Mouse (Mus musculus): ENCODE data around the gene Rdh5.
A peak's percentile ranks its signal among the peaks of the same experiment; 100 is the strongest.

Rdh5 gene

DNA sequence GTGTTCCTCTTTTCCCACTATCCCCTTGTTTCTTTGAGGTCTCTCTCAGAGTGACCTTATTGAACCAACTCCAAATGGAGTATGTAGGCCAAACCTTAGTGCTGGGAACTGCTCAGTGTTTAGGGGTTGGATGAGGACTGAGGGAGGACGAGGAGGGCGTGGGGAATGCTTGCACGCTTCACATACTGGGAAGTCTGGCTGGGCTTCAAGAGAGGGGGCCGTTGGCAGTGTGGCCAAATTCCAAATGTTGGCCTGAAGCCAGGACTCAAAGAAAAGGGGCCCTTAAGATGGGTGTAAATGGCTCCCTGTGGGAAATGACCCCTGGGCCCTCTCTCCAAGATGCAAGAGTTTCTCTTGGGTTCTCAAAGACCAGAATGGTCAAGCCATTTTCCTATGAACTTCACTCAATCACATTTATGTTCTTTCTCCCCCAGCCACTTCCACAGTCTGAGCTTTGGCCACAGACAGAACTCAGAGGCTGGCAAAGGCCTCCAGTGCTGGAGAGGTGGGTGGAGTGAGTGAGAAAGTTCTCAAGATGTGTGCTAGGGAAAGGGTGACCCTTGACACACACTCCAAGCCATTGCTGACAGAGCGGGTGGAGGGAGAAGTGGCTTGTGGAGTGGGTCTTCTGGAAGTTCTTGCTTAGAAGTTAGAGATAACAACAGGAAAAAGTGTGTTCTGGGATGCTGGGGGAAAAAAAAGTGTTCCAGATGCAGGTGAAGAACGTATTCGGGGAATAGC lies 7.1 kb upstream of the Rdh5 start:
- DNase-seq = no peak

DNA sequence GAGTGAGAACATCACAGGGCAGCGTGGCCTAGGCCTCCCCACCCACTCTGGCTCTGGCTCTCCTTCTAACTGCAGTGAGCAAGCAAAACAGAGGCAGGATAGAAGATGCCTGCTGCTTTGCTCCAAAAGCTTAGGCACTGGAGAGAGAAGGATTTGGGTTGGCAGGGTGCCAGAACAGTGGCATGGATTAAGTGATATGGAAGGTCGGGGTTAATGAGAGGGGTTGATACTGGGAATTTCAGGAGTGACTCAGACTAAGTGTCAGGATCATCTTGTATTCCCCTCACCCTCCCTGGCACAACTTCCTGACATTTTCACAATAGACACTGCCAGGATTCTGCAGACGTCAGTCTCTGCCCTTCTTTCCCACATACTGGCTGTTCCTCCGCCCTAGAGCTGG lies 5.7 kb upstream of the Rdh5 start:
- DNase-seq = no peak

GRCm38 (mm10) chr10:128923935-128924334 lies 1.2 kb upstream of the Rdh5 start, which contains the start of gene Bloc1s1:
Gene Bloc1s1, minus strand, starts transcription at chr10:128924035.
- no peak for DNase-seq

DNA sequence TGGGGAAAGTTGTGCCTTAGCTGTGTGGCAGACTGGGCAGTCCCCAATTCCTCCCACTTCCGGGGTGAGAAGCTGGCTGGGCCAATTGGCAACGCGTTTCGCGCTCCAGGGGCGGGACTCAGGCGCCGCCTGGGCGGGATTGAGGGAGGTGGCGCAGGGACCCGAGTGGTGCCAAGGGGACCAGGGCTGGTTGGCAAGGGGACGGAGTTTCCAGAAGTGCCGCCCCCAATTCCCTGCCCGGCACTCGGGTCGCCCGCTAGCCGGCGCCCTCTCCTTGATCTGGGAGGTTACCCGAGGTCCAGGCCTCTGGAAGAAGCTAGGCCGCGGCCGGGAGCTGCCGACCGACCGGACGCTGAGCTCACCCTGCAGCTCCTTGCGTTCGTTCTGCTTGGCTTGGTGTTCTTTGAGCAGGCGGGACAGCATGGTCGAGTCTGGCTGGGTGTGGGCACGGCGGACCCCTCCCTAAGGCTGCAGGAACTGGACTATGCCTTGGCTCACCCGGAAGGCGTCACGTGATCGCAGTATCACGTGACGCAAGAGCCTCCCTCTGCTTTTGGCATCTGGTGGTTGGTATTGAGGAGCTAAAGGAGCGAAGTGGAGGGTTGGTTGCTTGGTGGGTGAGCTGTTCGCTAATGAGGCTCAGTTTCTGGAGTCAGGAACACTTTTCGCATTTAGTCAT lies 464 bp upstream of the Rdh5 start:
- peak; percentile 96 for DNase-seq

DNA sequence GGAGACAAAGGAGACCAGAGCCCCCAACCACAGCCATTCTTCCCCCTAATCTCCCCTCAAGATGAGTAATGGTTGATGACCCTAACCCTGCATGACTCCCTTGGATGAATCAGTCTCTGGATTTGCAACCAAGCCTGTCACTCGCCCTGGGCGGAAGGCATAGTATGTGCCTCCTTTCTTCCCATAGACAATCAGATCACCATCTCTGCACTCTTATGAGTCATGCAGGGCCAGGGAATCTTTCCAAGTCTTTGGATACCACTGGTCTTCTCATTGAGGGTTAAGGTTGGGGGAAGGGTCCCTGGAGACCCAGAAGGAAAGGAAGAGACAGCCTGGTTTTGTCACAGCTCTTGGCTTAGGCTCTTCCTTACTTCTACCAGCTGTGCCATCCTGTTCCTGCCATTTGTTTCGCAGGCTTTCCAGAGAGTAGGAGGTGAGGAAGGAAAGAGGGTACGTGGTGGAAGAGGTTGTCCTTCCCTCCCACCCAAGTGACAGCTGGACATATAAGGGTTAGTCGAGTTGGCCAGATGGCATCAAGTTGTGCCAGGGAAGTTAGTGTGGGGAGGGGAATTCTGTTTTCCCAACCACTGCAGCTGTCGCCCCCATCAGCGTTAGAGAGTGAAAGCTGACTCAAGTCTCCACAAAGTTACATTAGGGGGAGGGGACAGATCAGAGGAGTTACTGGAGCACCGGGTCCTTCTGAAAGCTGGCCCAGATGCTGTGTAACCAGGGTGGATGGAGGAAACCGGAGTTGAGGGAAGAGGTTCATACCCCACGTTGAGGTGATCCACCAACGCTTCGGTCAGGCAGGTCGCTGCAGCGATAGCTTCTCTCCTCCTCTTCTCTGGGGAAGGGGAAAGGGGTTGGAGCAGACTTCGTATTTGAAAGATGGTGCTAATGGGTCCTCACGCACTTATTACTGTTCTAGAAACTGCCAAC lies 536 bp downstream of the Rdh5 start:
- DNase-seq = no peak

GRCm38 (mm10) chr10:128921251-128921650 lies 1.4 kb downstream of the Rdh5 start:
- DNase-seq = no peak

- peak; percentile 60 for DNase-seq
Observed at GRCm38 (mm10) chr10:128920736-128921161, 1.9 kb downstream of the Rdh5 start.

GRCm38 (mm10) chr10:128919966-128920365 lies 2.7 kb downstream of the Rdh5 start:
- DNase-seq = no peak

DNA sequence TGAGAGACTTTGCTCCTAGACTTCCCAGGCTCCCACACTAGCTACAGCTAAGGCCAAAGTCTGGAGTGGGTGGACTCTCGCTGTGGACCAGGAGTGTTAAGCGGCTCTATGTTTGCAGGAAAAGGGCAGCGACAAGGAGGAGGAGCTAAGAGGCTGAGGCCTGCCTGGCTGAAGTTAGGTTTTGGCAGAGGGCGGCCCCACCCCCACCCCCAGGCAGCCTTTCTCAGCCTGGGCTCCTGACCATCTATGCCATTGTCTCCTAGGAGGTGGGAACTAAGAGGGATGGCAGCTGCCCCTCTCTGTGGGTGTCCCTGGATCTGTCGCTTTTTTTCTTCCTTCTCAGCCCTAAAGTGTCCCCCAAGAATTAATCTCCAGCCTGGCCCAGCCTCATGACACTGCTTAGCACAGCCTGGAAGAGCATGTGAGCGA lies 3.5 kb downstream of the Rdh5 start:
- DNase-seq = peak; percentile 79

- DNase-seq = peak; percentile 56
Observed at GRCm38 (mm10) chr10:128918246-128918645, 4.4 kb downstream of the Rdh5 start.

DNA sequence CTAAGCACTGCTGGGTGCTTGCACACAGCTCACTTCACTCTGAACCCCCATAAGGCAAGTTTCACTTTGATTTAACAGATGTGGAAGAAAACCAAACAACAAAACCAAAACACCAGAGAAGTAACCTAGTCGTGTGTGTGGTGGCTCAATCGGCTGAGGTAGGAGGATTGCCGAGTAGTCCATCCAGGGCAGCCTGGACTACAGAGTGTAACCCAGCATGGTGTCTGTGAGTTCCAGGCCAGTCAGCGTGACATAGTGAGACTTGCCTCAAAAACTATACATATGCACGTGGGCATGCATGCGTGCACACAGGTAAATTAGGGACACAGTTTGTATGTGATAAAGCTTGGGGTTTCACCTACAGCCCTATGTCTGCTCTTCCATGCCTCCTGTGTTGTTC lies 5.3 kb downstream of the Rdh5 start:
- DNase-seq = no peak

- DNase-seq = no peak
Observed at GRCm38 (mm10) chr10:128916665-128917064, 6.0 kb downstream of the Rdh5 start.

- DNase-seq = no peak
Observed at GRCm38 (mm10) chr10:128915550-128915949, 7.1 kb downstream of the Rdh5 start.

DNA sequence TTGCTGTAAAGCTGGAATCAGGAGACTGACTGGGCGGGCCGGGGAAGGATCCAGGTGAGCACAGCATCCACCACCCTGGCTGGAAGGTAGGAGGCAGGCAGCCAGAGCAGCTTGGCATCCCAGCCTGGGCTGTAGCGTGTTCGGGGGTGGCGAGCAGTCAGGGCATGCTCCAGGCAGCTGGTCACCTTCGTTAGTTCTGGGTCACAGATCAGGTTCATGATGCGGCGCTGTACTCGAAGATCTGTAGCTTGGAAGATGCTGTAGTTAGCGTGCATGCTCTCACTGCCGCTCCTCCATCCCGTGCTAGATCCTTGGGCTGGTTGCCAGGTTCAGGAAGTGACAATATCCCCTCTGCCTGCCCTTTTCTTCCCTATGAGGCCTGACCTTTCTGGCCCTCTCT lies 9.0 kb downstream of the Rdh5 start:
- peak; percentile 48 for DNase-seq

- DNase-seq = peak; percentile 95
Observed at GRCm38 (mm10) chr10:128913219-128913618, 9.5 kb downstream of the Rdh5 start.

DNA sequence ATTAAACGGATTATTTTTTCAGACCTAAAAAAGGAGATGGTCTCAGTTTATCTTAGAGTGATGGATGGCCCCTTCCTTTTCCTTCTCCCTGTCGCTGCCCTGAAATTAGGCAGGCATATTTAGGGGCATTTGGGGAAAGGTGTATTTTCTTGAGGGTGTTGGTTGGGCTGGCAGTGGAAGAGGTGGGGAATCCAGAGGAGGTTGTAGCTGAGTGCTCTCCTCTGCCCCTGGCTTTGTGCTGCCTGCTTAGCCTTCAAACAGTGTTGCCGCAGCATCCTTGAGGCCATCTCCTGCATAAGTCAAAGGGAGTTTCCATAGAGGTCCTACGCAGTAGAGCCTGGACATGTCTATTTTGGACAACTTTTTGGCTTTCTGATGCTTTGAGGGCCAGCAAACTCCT lies 9.9 kb downstream of the Rdh5 start:
- DNase-seq = no peak

DNA sequence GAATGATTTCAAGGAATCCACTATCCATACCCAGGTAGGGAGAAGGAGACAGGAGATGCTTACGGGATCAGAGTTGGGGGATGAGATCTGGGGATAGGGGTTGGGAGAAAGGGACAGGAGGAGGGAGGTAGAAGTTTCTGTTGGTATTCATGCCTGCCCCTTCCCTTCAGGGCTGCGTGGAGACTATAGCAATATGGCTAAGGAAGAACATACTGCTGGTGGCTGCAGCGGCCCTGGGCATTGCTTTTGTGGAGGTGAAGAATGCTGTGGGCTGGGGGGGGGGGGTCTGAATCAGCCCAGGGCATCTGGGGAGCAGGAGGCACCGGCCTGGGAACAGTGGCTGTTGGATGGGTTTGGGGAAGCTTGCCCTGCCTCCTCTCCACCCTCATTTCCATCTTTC lies 10.4 kb downstream of the Rdh5 start:
- no peak for DNase-seq

- no peak for DNase-seq
Observed at GRCm38 (mm10) chr10:128911430-128911829, 11.3 kb downstream of the Rdh5 start.

DNA sequence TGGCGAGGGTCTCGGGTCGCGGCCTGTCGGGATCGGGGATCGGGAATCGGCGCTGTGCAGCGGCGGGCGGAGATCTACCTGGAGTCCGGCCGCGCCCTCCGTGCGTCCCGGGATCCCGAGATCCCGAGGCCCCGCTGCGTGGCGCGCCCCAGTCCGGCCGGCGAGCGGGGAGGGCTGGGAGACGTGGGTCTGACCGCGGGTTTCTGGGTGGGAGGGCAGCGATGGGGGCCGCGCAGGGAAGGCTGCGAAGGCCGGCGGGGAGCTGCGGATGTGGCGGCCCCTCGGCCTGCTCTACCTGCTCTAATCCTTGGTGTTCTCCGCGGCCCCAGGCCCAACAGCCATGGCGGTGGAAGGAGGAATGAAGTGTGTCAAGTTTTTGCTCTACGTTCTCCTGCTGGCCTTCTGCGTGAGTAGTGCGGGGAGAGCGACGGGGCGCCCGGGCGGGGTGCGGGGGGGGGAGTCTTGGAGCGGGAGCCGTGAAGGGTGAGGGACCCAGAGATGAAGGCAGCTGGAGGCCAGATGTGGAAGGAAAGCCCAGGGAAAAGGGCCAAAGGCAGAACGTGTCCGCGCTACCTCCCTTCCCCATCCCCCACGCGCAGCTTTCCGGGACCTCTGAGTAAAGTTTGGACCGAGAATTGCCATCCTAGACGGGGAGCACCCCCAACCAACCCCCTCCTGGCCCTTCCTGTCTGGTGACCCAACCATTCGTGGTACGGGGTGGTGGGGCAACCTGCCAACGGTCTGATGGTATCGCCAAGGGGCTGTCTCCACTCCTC lies 12.4 kb downstream of the Rdh5 start:
- DNase-seq = peak; percentile 80

DNA sequence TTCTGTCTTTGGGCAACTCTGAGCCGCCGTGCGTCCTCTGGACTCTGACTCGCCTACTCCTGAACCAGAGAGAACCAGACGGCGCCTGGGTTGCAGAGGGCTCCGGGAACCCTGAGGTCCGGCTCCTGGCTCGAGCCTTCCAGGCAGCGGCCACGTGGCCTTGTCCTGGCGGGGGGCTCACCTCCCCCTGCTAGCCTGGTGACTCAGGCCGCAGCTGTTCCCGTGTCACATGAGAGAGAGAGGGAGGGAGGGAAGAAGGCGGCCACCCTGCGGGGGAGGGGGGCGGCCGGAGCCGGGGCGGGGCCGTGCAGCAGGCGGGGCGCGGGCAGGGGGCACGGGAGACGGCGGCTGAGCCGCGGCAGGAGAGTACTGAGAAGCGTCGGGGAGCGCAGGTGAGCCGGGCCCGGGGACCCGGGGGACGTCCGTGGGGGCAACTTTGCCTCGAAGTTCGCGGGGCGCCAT lies 13.1 kb downstream of the Rdh5 start:
- DNase-seq = peak; percentile 95

- DNase-seq = peak; percentile 58
Observed at GRCm38 (mm10) chr10:128908778-128909448, 13.8 kb downstream of the Rdh5 start.

DNA sequence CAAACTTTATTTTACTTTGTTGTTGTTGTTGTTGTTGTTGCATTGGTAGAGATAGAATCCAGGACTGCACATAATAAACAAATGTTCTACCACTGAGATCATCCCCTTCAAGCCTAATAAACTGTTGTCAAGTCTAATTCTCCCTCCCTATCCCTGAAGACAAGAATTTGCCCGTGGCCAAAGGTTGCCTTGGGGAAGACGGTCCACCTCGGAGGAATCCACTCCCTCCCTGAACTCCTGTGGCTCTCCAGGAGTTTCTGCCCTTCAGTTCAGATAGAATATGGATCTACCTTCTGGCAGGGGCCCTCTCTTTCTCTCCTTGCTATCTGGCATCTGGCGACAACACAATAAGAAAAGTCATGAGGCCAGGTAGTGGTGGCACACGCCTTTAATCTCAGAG lies 17.9 kb downstream of the Rdh5 start:
- peak; percentile 40 for DNase-seq
